Mouse (Mus musculus) lung, embryonic 14.5 days (tissue): ENCODE measurements around the gene Camp. TPM values are rescaled to one million over a fixed set of nuclear protein-coding genes. Genes with fewer than 3 reads are reported as not detected.
A peak's percentile ranks its signal among the peaks of the same experiment; 100 is the strongest.
"Not testable (repeated sequence)": the region's sequence is repeated elsewhere in the genome, so short reads cannot be mapped to it uniquely, and the experiment has no call there.

Experiments
- ATAC-seq: fragments of 200-750 bp; cut with Nextera tagmentation; 2 replicates; pipeline ENCODE4 v1.8.0; 2017; ENCODE audit warnings: mild to moderate bottlenecking, moderate TSS enrichment, moderate library complexity; ENCODE audit not compliant: insufficient read depth
- DNase-seq: peaks from one replicate; pipeline ENCODE4 v3.0.0-alpha.2; 2015
- H3K27ac ChIP-seq: fragments of 300-500 bp; sonication (generic); 2 replicates; pipeline ENCODE4 v1.5.1; 2014; ENCODE audit warnings: low read depth, mild to moderate bottlenecking, moderate library complexity
- H3K27me3 ChIP-seq: fragments of 300-500 bp; sonication (generic); 2 replicates; pipeline ENCODE4 v1.6.1; 2014; ENCODE audit warnings: low read length, control low read depth; ENCODE audit not compliant: insufficient read depth
- H3K36me3 ChIP-seq: fragments of 300-500 bp; sonication (generic); 2 replicates; pipeline ENCODE4 v1.6.1; 2014; ENCODE audit warnings: control low read depth; ENCODE audit not compliant: insufficient read depth
- H3K4me1 ChIP-seq: fragments of 300-500 bp; sonication (generic); 2 replicates; pipeline ENCODE4 v1.6.1; 2014; ENCODE audit warnings: antibody characterized with exemption, control low read depth; ENCODE audit not compliant: insufficient read depth
- H3K4me2 ChIP-seq: fragments of 300-500 bp; sonication (generic); 2 replicates; pipeline ENCODE4 v1.6.1; 2014; ENCODE audit warnings: mild to moderate bottlenecking
- H3K4me3 ChIP-seq: fragments of 300-500 bp; sonication (generic); 2 replicates; pipeline ENCODE4 v1.5.1; 2014; ENCODE audit warnings: low read depth, low read length
- H3K9ac ChIP-seq: fragments of 300-500 bp; sonication (generic); 2 replicates; pipeline ENCODE4 v1.6.1; 2014
- H3K9me3 ChIP-seq: fragments of 300-500 bp; sonication (generic); 2 replicates; pipeline ENCODE4 v1.6.1; 2016; ENCODE audit warnings: low read depth, low read length, control low read depth
- CTCF ChIP-seq: IDR thresholded peaks from 2 replicates; pipeline ENCODE4 v1.5.1; 2016; ENCODE audit warnings: antibody characterized with exemption, low read depth
- WGBS: fragments of 180-500 bp; shearing (Covaris S2); extraction: QIAGEN DNeasy Blood & Tissue Kit; methylation state at CpG from one replicate; pipeline ENCODE4 v1.1.7; 2014; 5-methylcytosine and 5-hydroxymethylcytosine counted together
- microRNA-seq: library from miRNA; unstranded; fragments of <30 nt; microRNA quantifications from one replicate; pipeline ENCODE4, GENCODE M21; 2016; ENCODE audit warnings: borderline number of aligned reads
- polyA plus RNA-seq: library from polyadenylated mRNA; unstranded; fragments of >200 nt; fragmentation: Nextera tagmentation; extraction: Ambion mirVana; gene quantifications from 2 replicates; pipeline ENCODE4 v1.2.1, GENCODE M21; 2014

Gene Camp
- polyA plus RNA-seq, 1 experiment from 2014 or later, result not detected

- Histone ChIP-seq H3K4me2 (no peak within 1 kb of the TSS), H3K36me3 (no peaks in the 10 kb centered on the region), H3K27ac (no peak within 1 kb of the TSS), H3K4me1 (no peaks in the 10 kb centered on the region), H3K4me3 (no peak within 1 kb of the TSS), H3K27me3 (no peaks in the 10 kb centered on the region), H3K9ac (no peak within 1 kb of the TSS), H3K9me3 (no peaks in the 10 kb centered on the region)
- ATAC-seq (no peak), DNase-seq (no peak)
- no peak for TF ChIP-seq CTCF
- WGBS, result 67% methylated on average over 1 of the region's 1 CpGs
These were observed 37.4 kb downstream of the Camp start, which contains the start of gene Spink8 for GRCm38 (mm10) chr9:109811980-109812379. Gene Spink8, plus strand, starts transcription at chr9:109812280.

- H3K4me3 ChIP-seq, result no peak overlapping the region
- DNase-seq (no peak), ATAC-seq (no peak)
- no peaks in the 10 kb centered on the region for H3K4me1 ChIP-seq
- no peaks in the 10 kb centered on the region for H3K27me3 ChIP-seq
- H3K27ac ChIP-seq, result no peak overlapping the region
- 31% methylated on average over 3 of the region's 3 CpGs for WGBS
- H3K36me3 ChIP-seq, result no peaks in the 10 kb centered on the region
- no peaks in the 10 kb centered on the region for H3K9me3 ChIP-seq
- no peak for TF ChIP-seq CTCF
- H3K4me2 ChIP-seq, result no peak overlapping the region
- no peak overlapping the region for H3K9ac ChIP-seq
These were observed 41.5 kb downstream of the Camp start for GRCm38 (mm10) chr9:109807898-109808297.

GRCm38 (mm10) chr9:109806695-109807293, 42.6 kb downstream of the Camp start:
- Histone ChIP-seq H3K36me3 (no peaks in the 10 kb centered on the region), H3K9ac (no peak overlapping the region), H3K27ac (no peak overlapping the region), H3K9me3 (no peaks in the 10 kb centered on the region), H3K4me3 (no peak overlapping the region), H3K27me3 (no peaks in the 10 kb centered on the region), H3K4me1 (no peaks in the 10 kb centered on the region), H3K4me2 (no peak overlapping the region)
- no peak for TF ChIP-seq CTCF
- DNase-seq (no peak), ATAC-seq (no peak)
- WGBS, result 70% methylated on average over 2 of the region's 2 CpGs

- no peak for TF ChIP-seq CTCF
- DNase-seq, result no peak
- Histone ChIP-seq H3K27ac (no peak overlapping the region), H3K9me3 (no peaks in the 10 kb centered on the region), H3K4me3 (no peak overlapping the region), H3K4me2 (no peak overlapping the region), H3K27me3 (no peaks in the 10 kb centered on the region), H3K9ac (no peak overlapping the region), H3K4me1 (no peaks in the 10 kb centered on the region), H3K36me3 (no peaks in the 10 kb centered on the region)
- 29% methylated on average over 1 of the region's 1 CpGs for WGBS
- ATAC-seq, result no peak
These were observed 43.2 kb downstream of the Camp start for GRCm38 (mm10) chr9:109806260-109806659.

- not testable (repeated sequence) for H3K27ac ChIP-seq, ATAC-seq, H3K9me3 ChIP-seq, H3K4me1 ChIP-seq, H3K27me3 ChIP-seq, H3K36me3 ChIP-seq, DNase-seq, H3K4me3 ChIP-seq, H3K9ac ChIP-seq, H3K4me2 ChIP-seq
- whole genome bisulfite sequencing, result 65% methylated on average over 2 of the region's 2 CpGs
These were observed 43.8 kb downstream of the Camp start for GRCm38 (mm10) chr9:109805596-109805995.

GRCm38 (mm10) chr9:109798051-109798450, 51.4 kb downstream of the Camp start:
- Histone ChIP-seq H3K36me3 (no peaks in the 10 kb centered on the region), H3K4me1 (no peaks in the 10 kb centered on the region), H3K9me3 (no peaks in the 10 kb centered on the region), H3K27ac (no peak overlapping the region), H3K4me2 (no peak overlapping the region), H3K9ac (no peak overlapping the region), H3K4me3 (no peak overlapping the region), H3K27me3 (no peaks in the 10 kb centered on the region)
- peak; percentile 44 for DNase-seq
- TF ChIP-seq CTCF, result peak; percentile 69
- 87% methylated on average over 1 of the region's 1 CpGs for WGBS
- no peak for ATAC-seq

Small RNA genes within 50 kb of the gene (microRNA-seq; reads per million reads assigned to microRNA genes)
- 1.7 reads per million for gene Mir7089

Other genes with a start within 250 kb of the Camp start
- gene Fbxw24, start 223.6 kb downstream of the Camp start, polyA plus RNA-seq, result not detected in 2 replicates
- gene Fbxw25, start 185.0 kb downstream of the Camp start, polyA plus RNA-seq, result not detected in 2 replicates
- 0.12 TPM in 1 of 2 replicates, not detected in the other for gene Fbxw18, start 146.9 kb downstream of the Camp start, polyA plus RNA-seq
- gene Fbxw26, start 103.5 kb downstream of the Camp start, polyA plus RNA-seq, result not detected in 2 replicates
- 0.41 TPM in 1 of 2 replicates, not detected in the other for gene Fbxw27, start 58.9 kb downstream of the Camp start, polyA plus RNA-seq
- not detected in 2 replicates for gene Spink8, start 37.3 kb downstream of the Camp start, polyA plus RNA-seq
- 53.7 and 58.7 TPM in 2 replicates for gene Nme6, start 16.9 kb downstream of the Camp start, polyA plus RNA-seq
- gene Cdc25a, start 26.0 kb upstream of the Camp start, polyA plus RNA-seq, result 34.0 and 40.4 TPM in 2 replicates
- gene Map4, start 81.8 kb upstream of the Camp start, polyA plus RNA-seq, result 55.2 and 57.5 TPM in 2 replicates